Mouse (Mus musculus): Measurements from ENCODE around the gene Lamp5. TPM values are rescaled to one million over a fixed set of nuclear protein-coding genes. Genes with fewer than 3 reads are reported as not detected.

Gene Lamp5
- polyA plus RNA-seq (2017; shearing (Covaris generic)), result not detected

DNA sequence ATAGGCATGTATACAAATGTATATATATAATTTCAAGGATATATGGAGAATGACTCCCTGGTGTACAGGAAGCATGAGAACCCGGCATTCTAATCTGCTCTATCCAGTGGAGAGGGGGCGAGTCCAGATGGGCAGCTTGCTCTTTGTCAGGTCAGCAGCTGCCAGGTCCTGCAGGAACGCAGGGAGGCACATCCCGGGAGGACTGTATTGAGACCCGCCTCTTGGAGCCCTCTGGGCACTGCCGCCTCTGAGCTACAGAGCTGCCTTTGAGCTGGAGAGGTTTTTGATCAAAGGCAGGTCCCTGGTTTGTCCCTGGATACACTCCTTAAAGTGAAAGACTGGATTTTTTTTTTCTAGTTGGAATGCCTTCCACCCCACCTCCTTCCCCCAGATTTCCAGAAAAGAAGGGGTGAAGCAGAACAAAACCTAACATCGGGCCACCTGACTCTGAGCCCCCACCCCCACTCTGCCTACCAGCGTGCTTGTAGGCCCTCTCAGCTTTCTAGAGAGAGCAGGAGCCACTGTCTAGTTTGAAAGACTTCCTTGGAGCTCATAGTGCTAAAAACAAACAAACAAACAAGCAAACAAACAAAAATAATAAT lies at the start of gene Lamp5:
Gene Lamp5 (plus strand): TSS at position 552 of the 602 bp plus-strand sequence.

